Mouse (Mus musculus): ENCODE results near the gene Espnl. TPM values are rescaled to one million over a fixed set of nuclear protein-coding genes. Genes with fewer than 3 reads are reported as not detected.

Espnl gene
- polyA plus RNA-seq, 1 experiment from 2014 or later = 0.04 TPM

DNA sequence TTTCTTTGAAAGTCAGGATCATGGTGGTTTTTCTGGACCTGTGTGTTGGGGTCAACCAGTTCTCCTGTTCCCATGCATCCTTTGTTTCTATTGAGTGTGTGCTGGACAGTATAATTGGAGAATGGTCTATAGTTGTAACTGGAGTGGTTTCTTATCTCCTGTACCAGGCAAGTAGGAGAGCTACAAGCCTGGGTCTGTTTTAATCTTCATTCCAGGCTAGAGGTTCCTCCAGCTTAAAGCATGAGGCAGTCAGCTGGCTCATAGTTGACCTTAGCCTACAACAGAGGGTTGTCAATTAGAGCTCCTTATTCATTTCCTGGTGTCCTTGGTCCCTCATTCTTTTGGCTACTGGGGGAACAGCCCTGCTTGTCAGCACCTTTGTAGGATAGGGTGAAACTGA lies 11.7 kb downstream of the Espnl start:
- Histone ChIP-seq H3K9me3 (no peaks in the 10 kb centered on the region), H3K9ac (no peak overlapping the region), H3K27ac (no peak overlapping the region), H3K27me3 (0 out of 2 replicates have a peak, but pooled peaks cover 10% of the 10 kb centered on the region), H3K4me3 (replicated peaks) (no peak overlapping the region), H3K4me1 (no peaks in the 10 kb centered on the region), H3K4me2 (no peak overlapping the region), H3K36me3 (replicated peaks) (no peaks in the 10 kb centered on the region)
- ATAC-seq (ENCODE audit: low FRiP score) = no peak

GRCm38 (mm10) chr1:91337355-91337754 lies 15.5 kb downstream of the Espnl start:
- ATAC-seq (ENCODE audit: low FRiP score) = no peak
- H3K27ac ChIP-seq = no peak overlapping the region
- no peaks in the 10 kb centered on the region for H3K9me3 ChIP-seq
- no peak overlapping the region for H3K9ac ChIP-seq
- H3K4me1 ChIP-seq = no peaks in the 10 kb centered on the region
- no peak overlapping the region for H3K4me2 ChIP-seq
- no peak overlapping the region for H3K4me3 ChIP-seq (replicated peaks)
- H3K27me3 ChIP-seq = peaks cover 25% of the 10 kb centered on the region
- H3K36me3 ChIP-seq (replicated peaks) = no peaks in the 10 kb centered on the region
- 94% methylated on average over 7 of the region's 7 CpGs for WGBS

DNA sequence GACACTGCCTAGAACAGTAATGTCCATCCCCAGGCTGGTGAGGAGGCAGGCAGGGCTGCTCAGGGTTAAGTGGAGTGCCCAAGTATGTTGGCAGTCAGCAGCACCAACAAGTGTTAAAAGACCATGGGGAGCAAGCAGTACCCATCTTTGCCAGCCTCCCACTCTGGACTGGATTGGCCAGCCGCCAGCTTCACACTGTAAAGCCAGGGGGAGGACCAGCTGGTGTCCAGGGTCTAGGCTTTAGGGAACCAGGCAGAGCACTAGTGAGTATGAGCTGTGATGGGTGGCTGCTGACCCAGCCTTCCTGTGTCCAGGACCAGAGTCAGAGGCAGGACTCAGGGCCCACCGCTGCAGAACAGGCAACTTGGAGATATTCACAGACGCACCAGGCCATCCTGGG lies 22.1 kb downstream of the Espnl start:
- no peak overlapping the region for H3K27ac ChIP-seq
- H3K27me3 ChIP-seq = peaks cover 65% of the 10 kb centered on the region
- H3K36me3 ChIP-seq (replicated peaks) = no peaks in the 10 kb centered on the region
- no peak overlapping the region for H3K9ac ChIP-seq
- 80% methylated on average over 3 of the region's 3 CpGs for WGBS
- H3K9me3 ChIP-seq = no peaks in the 10 kb centered on the region
- no peak overlapping the region for H3K4me3 ChIP-seq (replicated peaks)
- no peak for ATAC-seq (ENCODE audit: low FRiP score)
- H3K4me2 ChIP-seq = no peak overlapping the region
- peaks cover 13% of the 10 kb centered on the region for H3K4me1 ChIP-seq

GRCm38 (mm10) chr1:91344921-91345685 lies 23.2 kb downstream of the Espnl start:
- H3K4me2 ChIP-seq = peak overlapping the region; percentile 41
- ATAC-seq (ENCODE audit: low FRiP score) = no peak
- no peak overlapping the region for H3K9ac ChIP-seq

GRCm38 (mm10) chr1:91346892-91347291 lies 25.0 kb downstream of the Espnl start:
- peaks cover 55% of the 10 kb centered on the region for H3K27me3 ChIP-seq
- no peaks in the 10 kb centered on the region for H3K9me3 ChIP-seq
- 37% methylated on average over 3 of the region's 3 CpGs for WGBS
- peaks cover 15% of the 10 kb centered on the region for H3K4me1 ChIP-seq
- no peaks in the 10 kb centered on the region for H3K36me3 ChIP-seq (replicated peaks)
- no peak overlapping the region for H3K9ac ChIP-seq
- no peak overlapping the region for H3K27ac ChIP-seq
- H3K4me3 ChIP-seq (replicated peaks) = no peak overlapping the region
- H3K4me2 ChIP-seq = no peak overlapping the region
- ATAC-seq (ENCODE audit: low FRiP score) = peak; percentile 77; the same call in 1 of the 2 replicates

More at GRCm38 (mm10) chr1:91344921-91345685, 23.2 kb downstream of the Espnl start:
- no peak overlapping the region for H3K27ac ChIP-seq
- H3K4me3 ChIP-seq (replicated peaks) = peak overlapping the region; percentile 27
- peaks cover 13% of the 10 kb centered on the region for H3K4me1 ChIP-seq
- no peaks in the 10 kb centered on the region for H3K9me3 ChIP-seq
- peaks cover 65% of the 10 kb centered on the region for H3K27me3 ChIP-seq
- WGBS = 4% methylated on average over 68 of the region's 68 CpGs
- no peaks in the 10 kb centered on the region for H3K36me3 ChIP-seq (replicated peaks)

GRCm38 (mm10) chr1:91350841-91351240 lies 29.0 kb downstream of the Espnl start, which contains the start of gene Klhl30:
TSS of gene Klhl30 (plus strand) at chr1:91351016.
- ATAC-seq (ENCODE audit: low FRiP score) = no peak
- Histone ChIP-seq H3K36me3 (replicated peaks) (no peaks in the 10 kb centered on the region), H3K4me2 (no peak within 1 kb of the TSS), H3K27me3 (peaks cover 16% of the 10 kb centered on the region), H3K4me1 (peaks cover 2% of the 10 kb centered on the region; the same call in 1 of the 2 replicates), H3K9ac (no peak within 1 kb of the TSS), H3K27ac (no peak within 1 kb of the TSS), H3K9me3 (no peaks in the 10 kb centered on the region), H3K4me3 (replicated peaks) (no peak within 1 kb of the TSS)
- WGBS = 69% methylated on average over 4 of the region's 4 CpGs

DNA sequence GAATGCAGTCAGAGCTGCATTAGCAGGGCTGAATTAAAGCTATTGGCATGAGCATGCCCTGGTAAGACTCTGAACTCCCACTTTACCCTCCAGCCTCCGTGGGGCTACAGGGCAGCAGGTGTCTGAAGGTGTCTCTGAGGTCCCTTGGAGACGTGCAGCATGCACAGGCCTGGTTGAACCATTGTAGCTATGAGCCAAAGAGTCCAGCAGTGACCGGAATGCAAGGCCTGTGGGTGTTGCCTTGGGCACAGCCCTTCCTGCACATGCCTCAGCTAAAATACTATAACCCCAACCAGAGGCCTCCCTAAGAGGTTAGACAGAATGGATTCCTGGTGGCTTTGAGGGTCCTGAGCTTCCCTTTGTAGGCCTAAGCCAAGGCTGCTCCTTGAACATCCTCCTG lies 29.4 kb downstream of the Espnl start:
- no peak overlapping the region for H3K4me2 ChIP-seq
- H3K27me3 ChIP-seq = peaks cover 12% of the 10 kb centered on the region
- H3K4me1 ChIP-seq = peaks cover 2% of the 10 kb centered on the region; the same call in 1 of the 2 replicates
- no peak overlapping the region for H3K4me3 ChIP-seq (replicated peaks)
- H3K9ac ChIP-seq = no peak overlapping the region
- no peaks in the 10 kb centered on the region for H3K36me3 ChIP-seq (replicated peaks)
- H3K27ac ChIP-seq = no peak overlapping the region
- WGBS = 75% methylated on average over 3 of the region's 3 CpGs
- no peaks in the 10 kb centered on the region for H3K9me3 ChIP-seq
- no peak for ATAC-seq (ENCODE audit: low FRiP score)

DNA sequence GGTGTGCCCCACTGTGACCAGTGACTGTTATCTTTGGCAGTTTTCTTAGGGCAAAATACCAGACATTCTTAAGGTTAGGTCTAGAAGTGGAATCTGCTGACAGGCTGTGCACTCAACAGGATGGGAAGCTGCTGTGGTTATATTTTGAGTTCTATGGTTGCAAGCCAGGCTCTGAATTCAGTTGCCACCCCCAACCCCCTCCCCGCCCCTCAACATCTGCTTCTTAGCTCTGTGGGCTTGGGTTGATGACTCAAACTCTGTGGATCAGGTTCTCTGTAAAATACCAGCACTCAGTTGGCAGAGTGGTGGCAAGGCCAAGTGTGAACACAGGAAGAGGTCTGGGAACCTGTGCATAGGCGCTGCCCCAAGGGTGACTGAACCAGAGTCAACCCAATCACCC lies 30.4 kb downstream of the Espnl start:
- H3K27me3 ChIP-seq = 0 out of 2 replicates have a peak, but pooled peaks cover 4% of the 10 kb centered on the region
- H3K36me3 ChIP-seq (replicated peaks) = no peaks in the 10 kb centered on the region
- ATAC-seq (ENCODE audit: low FRiP score) = no peak
- H3K9me3 ChIP-seq = no peaks in the 10 kb centered on the region
- peaks cover 2% of the 10 kb centered on the region; the same call in 1 of the 2 replicates for H3K4me1 ChIP-seq
- no peak overlapping the region for H3K4me3 ChIP-seq (replicated peaks)
- no peak overlapping the region for H3K4me2 ChIP-seq
- no peak overlapping the region for H3K27ac ChIP-seq
- WGBS = 85% methylated on average over 2 of the region's 2 CpGs
- no peak overlapping the region for H3K9ac ChIP-seq

DNA sequence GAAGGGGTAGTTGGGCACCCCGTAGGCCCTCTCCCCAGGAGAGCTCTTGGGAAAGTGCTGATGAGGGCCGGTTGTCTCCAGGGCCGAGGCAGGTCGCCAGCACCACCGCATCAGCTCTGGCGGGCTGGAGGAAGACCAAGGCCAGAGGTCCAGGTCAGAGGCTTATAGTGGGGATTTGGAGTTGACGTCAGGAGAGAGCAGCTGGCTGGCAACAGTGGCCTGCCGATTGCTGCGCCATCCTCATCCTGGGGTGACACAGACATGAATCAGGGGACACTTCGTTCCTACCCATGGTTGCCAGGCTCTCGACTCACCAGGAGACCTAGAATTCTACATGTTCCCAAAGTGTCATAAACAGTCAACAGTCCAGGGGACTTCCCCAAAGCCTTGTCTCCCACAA lies 34.2 kb downstream of the Espnl start:
- Histone ChIP-seq H3K9me3 (no peaks in the 10 kb centered on the region), H3K36me3 (replicated peaks) (no peaks in the 10 kb centered on the region), H3K4me2 (no peak overlapping the region), H3K27me3 (no peaks in the 10 kb centered on the region), H3K4me1 (peaks cover 2% of the 10 kb centered on the region; the same call in 1 of the 2 replicates), H3K4me3 (replicated peaks) (no peak overlapping the region), H3K27ac (no peak overlapping the region), H3K9ac (no peak overlapping the region)
- ATAC-seq (ENCODE audit: low FRiP score) = no peak
- 90% methylated on average over 11 of the region's 11 CpGs for WGBS

DNA sequence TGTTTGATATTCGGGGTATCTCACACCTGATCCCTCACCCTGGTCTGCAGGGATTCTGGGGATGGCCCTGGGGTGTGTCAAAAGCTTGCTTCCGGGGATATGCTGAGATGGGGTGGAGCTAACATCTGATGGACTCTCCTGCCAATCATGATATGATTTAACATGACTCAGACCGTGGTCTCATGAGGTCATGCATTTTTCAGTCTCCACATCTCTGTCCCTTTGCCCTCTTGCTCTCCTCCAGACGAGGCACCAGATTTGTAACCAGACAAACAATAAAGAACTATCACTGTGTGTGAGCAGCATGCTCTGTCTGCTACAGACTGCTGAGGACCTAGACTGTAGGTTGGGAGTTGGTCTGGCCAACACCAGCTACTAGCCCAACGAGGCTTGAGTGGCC lies 40.2 kb downstream of the Espnl start:
- ATAC-seq (ENCODE audit: low FRiP score) = no peak
- no peak overlapping the region for H3K27ac ChIP-seq

GRCm38 (mm10) chr1:91364822-91365644 lies 43.2 kb downstream of the Espnl start:
- peaks cover 12% of the 10 kb centered on the region for H3K4me1 ChIP-seq
- no peak for ATAC-seq (ENCODE audit: low FRiP score)
- no peak overlapping the region for H3K4me2 ChIP-seq
- peaks cover 25% of the 10 kb centered on the region for H3K27me3 ChIP-seq
- H3K36me3 ChIP-seq (replicated peaks) = peaks cover 4% of the 10 kb centered on the region
- 91% methylated on average over 16 of the region's 16 CpGs for WGBS
- no peak overlapping the region for H3K27ac ChIP-seq
- H3K9me3 ChIP-seq = no peaks in the 10 kb centered on the region
- no peak overlapping the region for H3K4me3 ChIP-seq (replicated peaks)
- H3K9ac ChIP-seq = no peak overlapping the region

More for the DNA sequence above, 40.2 kb downstream of the Espnl start:
- Histone ChIP-seq H3K9ac (no peak overlapping the region), H3K4me1 (peaks cover 12% of the 10 kb centered on the region), H3K36me3 (replicated peaks) (no peaks in the 10 kb centered on the region), H3K4me3 (replicated peaks) (no peak overlapping the region), H3K9me3 (no peaks in the 10 kb centered on the region), H3K4me2 (no peak overlapping the region), H3K27me3 (peaks cover 20% of the 10 kb centered on the region)
- WGBS = 77% methylated on average over 5 of the region's 5 CpGs

- Histone ChIP-seq H3K9me3 (no peaks in the 10 kb centered on the region), H3K27ac (no peak overlapping the region), H3K4me3 (replicated peaks) (peak overlapping the region; percentile 45; the same call in 1 of the 2 replicates), H3K4me2 (peak overlapping the region; percentile 88), H3K36me3 (replicated peaks) (peaks cover 11% of the 10 kb centered on the region), H3K27me3 (peaks cover 25% of the 10 kb centered on the region), H3K9ac (no peak overlapping the region), H3K4me1 (peaks cover 12% of the 10 kb centered on the region)
- 24% methylated on average over 8 of the region's 8 CpGs for WGBS
- peak; percentile 7; the same call in 1 of the 2 replicates for ATAC-seq (ENCODE audit: low FRiP score)
Observed at GRCm38 (mm10) chr1:91365816-91366214, 43.9 kb downstream of the Espnl start.

All from forebrain, embryonic 12.5 days (tissue).